Mouse (Mus musculus) yolk sac, embryonic 10.5 days (tissue): Measurements from ENCODE around the gene Aym1.

Experiments
- DNase-seq: peaks from one replicate; pipeline ENCODE4 v3.0.0-alpha.2; 2017; ENCODE audit warnings: low spot score

Aym1 gene

DNA sequence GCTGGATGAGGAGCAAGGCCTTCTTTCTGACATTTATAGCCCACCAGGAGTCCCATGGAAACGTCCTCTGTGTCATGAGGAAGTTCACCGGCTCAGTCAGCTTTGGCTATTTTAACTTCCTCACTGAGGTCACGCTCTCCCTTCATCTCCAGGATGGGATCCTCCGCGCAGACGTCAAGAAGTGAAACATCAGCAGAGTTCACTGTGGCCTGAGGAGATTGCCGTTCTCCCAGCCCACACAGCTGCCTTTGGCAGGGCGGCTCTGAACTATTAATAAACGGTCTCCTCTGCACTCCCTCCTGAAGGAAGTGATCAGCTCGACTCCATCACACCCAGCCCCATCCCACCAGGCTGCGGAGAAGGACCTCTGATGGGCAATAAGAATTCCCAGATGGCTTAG lies 45.6 kb downstream of the Aym1 start:
- DNase-seq, result no peak

DNA sequence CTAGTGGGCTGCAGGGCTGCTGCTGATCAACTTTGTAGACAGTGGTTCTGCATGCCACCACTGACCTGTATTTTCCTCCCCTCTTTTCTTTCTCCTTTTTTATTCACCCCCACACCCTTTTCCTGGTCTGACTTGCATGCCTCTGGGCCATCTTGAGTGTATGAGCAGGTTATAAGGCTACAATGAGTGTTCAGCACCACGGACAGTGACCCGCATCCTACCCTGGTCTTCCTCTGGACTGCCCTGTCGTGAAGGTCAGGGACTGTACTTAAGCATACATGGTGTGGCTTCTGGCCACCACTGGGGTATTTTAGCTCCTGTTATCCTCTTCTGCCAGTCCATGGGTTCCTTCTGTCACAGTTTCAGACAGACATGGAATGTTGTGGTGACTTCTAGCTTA lies 50.3 kb downstream of the Aym1 start:
- peak; percentile 15 for DNase-seq
